Mouse (Mus musculus) layer of hippocampus, postnatal 10 days (tissue): Measurements from ENCODE around the gene Xdh. TPM values are rescaled to one million over a fixed set of nuclear protein-coding genes. Genes with fewer than 3 reads are reported as not detected.
A peak's percentile ranks its signal among the peaks of the same experiment; 100 is the strongest.
"Not testable (repeated sequence)": the region's sequence is repeated elsewhere in the genome, so short reads cannot be mapped to it uniquely, and the experiment has no call there.

Source experiments
- DNase-seq, 2 experiments: peaks; one replicate each; pipeline ENCODE4 v3.0.0; 2021; ENCODE audit warnings: low spot score in 2 of 2
- total RNA-seq, 2 experiments: library from RNA; stranded (reverse); gene quantifications; 2 replicates each; pipeline ENCODE4 v1.2.3; 2021

The Xdh gene
- total RNA-seq, 2 experiments from 2014 or later = 0.49 to 0.82 TPM

- peak; percentile 84 to 87 for DNase-seq
Measured at GRCm38 (mm10) chr17:73882194-73882593, 67.8 kb downstream of the Xdh start.

DNA sequence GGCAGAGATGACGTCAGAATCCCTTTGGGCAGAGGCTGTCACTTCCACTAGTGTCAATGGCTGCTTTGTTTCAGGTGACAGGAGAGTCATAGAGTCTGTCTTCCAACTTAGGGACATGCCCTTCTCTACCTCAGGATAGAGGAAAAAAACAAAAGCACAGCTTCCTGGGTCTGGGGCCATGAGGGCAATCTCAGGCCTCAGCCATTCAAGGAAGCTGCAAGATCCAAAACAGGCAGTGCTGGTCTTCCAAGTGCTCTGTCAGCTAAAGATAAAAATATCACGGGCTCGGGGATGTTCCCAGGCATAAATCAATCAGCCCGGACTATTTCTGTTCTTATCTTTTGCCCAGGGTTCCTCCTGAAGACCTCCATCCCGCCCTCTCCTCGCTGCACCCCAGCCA, 68.7 kb downstream of the Xdh start:
- no peak for DNase-seq

DNA sequence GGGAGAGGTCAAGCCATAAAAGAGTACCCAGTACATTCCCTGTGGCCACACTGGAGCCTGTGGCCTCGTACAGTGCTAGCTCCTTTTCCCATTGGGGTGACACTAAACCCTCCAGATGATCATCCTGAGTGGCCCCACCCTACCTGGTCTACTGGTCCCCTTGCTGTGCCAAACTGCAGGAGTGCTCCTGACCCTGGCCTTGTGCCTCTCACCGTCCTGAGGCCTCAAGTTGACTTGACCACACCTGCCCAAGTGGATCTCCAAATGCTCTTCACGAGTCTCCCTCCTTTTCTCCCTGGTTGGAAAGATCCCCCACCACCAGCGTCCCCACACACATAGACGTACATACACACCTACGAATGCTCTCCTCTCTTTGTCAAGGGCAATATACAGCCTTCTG, 69.7 kb downstream of the Xdh start:
- no peak for DNase-seq

GRCm38 (mm10) chr17:73879262-73879916, 70.6 kb downstream of the Xdh start:
- DNase-seq = no peak

GRCm38 (mm10) chr17:73875674-73876073, 74.3 kb downstream of the Xdh start:
- no peak for DNase-seq

DNA sequence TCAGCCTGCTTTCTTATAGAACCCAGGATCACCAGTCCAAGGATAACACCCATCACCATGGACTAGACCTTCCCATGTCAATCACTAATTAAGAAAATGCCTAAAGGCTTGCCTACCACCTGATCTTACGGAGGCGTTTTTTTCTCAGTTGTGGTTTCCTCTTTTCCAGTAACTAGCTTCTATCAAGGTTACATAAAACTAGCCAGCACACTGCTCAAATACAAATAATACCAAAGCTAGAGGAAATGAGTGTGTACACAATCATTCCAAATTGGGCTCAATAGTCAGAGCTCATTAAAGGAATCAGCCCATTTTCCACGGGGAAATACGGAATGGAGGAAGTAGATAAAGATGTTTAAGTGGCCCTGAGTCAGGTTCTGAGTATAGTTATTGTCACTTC, 74.7 kb downstream of the Xdh start:
- no peak for DNase-seq

GRCm38 (mm10) chr17:73870956-73871605, 78.9 kb downstream of the Xdh start:
- no peak for DNase-seq

DNA sequence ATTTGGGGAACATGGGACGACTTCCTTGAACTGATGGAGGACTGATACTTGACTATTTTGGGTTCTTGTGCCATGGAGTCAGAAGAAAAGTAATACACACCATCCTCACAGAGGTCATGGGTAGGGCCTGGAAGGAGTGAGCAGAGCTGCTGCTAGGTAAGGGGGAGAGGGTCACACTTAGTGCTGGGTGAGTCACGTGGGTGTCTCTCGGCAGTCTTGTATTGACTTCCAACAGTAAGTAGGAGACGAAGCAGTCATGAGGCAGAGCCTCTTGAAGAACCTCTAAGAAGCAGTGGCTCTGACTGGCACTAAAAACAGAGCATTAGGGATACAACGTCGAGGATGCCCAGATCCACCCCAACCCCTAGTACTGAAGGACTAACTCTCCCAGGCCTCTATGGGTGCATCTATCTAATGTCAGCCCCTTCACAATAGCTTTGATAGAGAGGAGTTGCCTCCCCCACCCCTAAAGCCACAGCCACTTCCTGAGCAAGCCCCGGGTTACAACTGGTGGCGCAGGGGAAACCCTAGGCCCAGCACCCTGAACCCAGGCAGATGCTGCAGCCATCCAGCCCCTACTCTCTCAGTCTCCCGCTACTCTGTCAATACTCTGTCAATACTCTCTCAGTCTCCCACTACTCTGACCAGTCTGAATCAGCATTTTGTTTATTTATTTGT, 80.8 kb downstream of the Xdh start:
- no peak for DNase-seq

GRCm38 (mm10) chr17:73853717-73854116, 96.3 kb downstream of the Xdh start:
- no peak for DNase-seq

- DNase-seq = no peak
Measured at GRCm38 (mm10) chr17:73853041-73853440, 97.0 kb downstream of the Xdh start.

DNA sequence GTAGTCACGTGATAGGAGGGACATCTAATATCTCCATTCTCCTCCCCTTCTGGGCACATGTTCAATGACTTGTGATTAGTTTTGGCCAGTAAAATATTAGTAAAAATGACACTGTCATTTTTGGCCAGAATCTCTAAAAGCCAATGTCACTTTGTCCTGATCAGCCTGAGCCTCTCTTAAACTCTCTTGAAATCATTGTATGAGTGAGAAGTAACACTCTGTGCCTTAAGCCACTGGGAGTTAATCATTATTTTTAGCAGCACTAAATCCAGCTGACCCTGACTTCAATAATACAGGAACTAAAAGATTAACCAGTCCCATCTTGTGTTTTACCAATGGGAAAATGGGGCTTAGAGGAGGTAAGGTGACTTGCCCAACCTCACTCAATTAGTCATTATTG, 102.6 kb downstream of the Xdh start:
- no peak for DNase-seq

GRCm38 (mm10) chr17:73845632-73846031, 104.4 kb downstream of the Xdh start:
- no peak for DNase-seq

DNA sequence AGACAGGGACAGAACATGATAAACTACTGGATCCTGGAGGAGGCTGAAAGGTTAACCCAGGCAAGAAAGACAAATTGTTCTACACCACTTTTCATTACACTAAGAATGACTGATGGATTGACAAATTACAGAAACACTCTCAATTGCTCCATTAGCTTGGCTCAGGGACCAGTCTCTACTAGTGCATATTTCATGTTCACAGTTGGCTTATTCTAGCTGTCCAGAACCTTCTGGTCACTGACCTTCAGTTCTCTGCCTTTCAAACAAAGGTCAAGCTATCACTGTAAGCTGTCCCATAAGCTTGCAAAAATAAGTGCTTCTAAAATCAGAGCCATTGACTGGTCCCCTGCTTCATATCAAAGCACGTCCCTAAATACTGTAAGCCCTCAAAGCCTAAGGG, 107.0 kb downstream of the Xdh start:
- no peak for DNase-seq

GRCm38 (mm10) chr17:73839876-73840275, 110.1 kb downstream of the Xdh start:
- DNase-seq = not testable (repeated sequence)

DNA sequence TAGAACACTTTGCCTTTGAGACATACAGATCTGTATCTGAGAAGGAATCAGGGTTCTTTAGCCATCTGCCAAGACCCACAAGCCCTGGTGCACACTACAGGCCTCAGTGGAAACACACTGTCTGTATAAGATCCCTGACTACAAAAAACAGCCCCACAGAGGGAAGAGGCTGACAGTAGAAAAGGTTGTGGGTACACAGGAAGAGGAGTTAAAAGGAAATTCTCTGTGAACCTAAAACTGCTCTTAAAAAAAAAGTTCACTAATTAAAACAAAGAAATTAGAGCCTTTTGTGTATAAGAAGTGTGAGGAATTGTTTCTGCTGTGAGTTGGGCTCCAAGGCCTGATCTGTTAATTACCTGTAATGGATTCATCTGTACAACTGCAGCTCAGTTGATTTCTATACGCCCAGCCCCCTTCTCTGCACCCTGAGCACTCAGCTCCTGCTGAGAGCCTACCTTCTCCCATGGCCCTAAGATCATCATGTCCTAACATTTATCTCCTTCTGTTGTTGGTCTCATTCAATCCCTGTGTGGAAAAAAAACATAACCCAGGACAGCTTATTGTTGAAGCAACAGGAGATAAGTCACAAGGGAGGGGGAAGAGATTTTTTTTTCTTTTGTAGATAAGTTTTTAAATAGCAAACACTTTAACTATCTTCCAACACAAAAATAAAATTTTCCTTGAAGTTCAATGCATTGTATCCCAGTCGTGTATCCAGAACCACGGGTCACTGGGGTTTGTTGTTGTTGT, 110.7 kb downstream of the Xdh start:
- no peak for DNase-seq

GRCm38 (mm10) chr17:73837244-73837643, 112.8 kb downstream of the Xdh start:
- DNase-seq = no peak

GRCm38 (mm10) chr17:73836601-73837000, 113.4 kb downstream of the Xdh start:
- no peak for DNase-seq

Other genes starting within 250 kb of the Xdh start
- gene Galnt14, start 239.7 kb downstream of the Xdh start, total RNA-seq = 10 to 100 TPM; 26.3 to 26.9 TPM
- gene Ehd3, start 146.1 kb downstream of the Xdh start, total RNA-seq = 10 to 100 TPM; 87.3 to 96.3 TPM
- under 1 TPM in 1 of 2 experiments, not detected in 1; 0.30 TPM for gene Srd5a2, start 97.7 kb upstream of the Xdh start, total RNA-seq